Mouse (Mus musculus): ENCODE measurements at regions not wholly inside any gene's neighbourhood (a gene's known extent, or its start where the extent isn't known, plus 50 kb on each side); places are given as distances from the start of the nearest gene placed in this dataset.

DNA sequence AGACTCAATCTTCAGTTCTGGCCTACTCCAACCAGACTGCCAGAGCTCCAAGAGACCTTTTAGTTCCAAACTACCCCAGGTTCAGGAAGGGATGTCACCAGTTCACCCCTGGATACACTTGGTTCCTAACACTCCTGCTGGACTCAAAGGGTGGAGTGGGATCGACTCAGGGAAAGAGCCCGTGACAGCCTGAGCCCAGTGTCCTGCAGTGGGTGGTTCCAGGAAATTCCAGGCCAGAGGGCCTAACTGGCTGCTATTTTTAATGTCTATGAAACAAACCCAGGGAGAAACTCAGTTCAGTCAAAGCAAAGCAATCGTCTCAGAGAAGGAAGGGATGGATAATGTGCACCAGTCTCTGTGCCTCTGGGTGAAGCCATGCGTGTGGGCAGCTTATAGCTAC, 124.3 kb upstream of the Foxa2 start:
- ATAC-seq (replicated peaks; ENCODE audit: poor library complexity, severe bottlenecking), result no peak

DNA sequence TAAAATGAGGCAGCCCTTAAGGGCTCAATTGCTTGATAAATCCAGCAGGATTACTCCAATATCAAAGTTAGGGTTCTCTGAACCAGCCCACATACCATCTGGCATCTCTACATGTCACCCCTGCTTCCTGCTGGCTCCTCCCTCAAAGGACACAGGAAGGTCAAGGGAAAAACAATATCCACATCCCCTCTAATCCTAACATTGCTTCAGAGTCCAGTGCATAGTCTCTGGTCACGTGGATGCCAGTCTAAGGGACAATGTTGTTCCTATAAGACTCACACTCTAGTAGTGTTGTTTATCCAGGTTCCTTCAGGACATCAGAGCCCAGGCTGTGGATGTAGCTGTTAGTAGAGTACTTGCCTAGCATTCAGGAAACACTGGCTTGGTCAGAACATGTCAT, 124.9 kb upstream of the Foxa2 start:
- no peak for ATAC-seq (replicated peaks; ENCODE audit: poor library complexity, severe bottlenecking)

DNA sequence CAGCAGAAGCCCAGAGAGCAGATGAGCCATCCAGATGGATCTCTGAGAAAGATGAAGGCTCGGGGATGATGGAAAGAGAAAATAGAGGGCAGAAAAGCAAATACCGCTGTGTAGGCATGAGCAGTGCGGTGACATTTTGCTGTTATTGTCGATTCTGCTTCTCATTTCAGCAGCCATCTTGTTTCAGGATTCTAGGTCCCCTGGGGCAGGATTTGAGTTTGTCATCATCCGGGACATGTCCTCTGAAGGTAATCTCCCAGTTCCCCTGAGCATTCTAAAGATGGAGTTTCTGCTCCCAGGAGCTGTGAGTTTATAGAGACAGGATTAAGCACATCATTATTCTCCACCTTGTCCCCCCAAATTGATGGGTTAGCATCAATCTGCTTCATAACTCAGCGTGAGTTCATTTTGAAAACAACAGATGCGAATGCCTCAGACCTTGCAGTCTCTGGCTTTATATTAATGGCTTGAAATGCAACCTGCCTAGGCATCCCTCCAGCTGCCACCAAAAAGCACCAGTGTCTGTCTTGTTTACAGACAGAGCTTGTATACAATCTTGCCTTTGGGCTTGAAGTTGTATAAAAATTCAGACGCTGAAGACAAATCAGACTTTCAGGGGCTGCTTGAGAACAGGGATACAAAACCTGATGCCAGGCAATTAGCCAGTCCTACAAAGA, 128.6 kb upstream of the Foxa2 start:
- ATAC-seq (replicated peaks; ENCODE audit: poor library complexity, severe bottlenecking), result no peak

DNA sequence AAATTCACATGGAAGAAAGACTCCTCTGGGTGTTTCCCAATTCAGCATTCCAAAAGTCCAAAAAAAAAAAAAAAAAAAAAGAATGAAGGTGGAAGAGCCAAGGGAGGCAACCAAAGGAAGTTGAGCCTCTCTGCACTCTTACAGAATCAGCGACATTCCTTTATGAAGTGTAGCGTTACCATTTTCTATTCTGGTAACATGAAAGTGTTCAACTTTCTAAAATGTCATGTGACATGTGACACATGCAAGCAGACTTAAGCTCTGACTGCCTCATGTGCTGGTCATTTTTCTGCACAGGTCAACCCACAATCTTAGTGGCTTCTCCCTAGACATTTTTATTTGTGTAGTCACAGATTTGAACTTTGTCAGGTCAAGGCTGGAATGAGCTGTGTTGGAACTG, 133.5 kb upstream of the Foxa2 start:
- no peak for ATAC-seq (replicated peaks; ENCODE audit: poor library complexity, severe bottlenecking)

DNA sequence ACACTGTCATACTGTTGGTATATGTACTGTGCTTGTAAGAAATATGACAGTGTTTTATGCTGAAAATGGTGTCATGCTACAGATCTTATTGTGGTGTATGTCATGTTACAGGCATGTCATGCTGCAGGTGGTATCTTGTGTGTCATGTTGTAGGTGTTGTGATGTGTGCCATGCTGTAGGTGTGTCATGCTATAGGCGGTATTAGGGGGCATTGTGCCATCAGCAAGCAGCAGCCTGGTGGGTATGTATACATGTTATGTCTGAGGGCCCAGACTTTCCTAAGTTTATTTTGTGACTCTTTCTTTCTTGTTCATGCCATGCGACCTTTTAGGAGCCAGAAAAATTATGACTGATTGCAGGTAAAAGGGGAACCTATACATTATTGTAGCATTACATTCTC, 134.7 kb upstream of the Foxa2 start:
- no peak for ATAC-seq (replicated peaks; ENCODE audit: poor library complexity, severe bottlenecking)

DNA sequence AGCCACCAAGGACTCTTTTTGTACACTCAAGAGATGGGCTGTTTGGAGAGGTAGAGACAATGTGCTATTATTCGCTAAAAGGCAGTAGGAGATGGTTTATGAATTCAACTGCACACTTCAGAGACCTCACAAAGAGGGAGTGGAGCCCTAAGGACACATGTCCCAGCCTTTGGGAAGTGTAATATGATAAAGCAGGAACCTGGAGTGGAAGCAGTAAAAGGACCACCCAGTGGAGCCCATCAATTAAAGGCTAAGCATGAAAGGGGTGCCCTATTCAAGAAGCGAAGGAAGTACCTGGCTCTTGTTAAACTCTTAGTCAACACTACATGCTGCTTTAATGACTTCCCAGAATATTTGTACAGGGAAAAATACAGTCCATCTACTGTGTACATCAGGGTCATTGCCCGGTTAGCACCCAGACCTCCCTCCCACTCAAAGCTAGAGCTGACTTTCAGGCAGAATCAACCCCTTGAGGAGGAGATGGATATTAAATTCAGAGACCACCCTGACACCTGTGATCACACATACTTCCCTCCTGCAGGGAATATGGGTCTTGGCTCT, 135.8 kb upstream of the Foxa2 start:
- no peak for ATAC-seq (replicated peaks; ENCODE audit: poor library complexity, severe bottlenecking)

DNA sequence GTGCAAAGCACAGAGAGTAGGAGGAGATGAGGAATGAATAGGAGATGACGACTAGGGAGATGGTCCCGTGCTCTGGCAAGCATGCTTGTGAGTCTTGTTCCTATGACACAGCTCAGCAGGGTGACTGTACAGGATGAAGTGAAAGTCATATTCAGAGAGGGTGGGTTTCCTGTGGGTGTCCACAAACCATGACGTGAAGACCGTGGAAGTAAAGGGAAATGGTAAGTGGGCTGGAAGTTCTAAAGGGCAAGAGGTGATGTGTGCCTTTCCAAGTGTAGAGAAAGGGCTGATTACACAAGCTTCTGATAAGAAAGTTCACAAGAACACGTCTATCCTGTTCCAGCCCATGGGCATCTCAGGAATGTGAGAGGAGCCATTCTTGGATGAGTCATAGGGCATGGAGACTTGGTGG, 138.0 kb upstream of the Foxa2 start:
- ATAC-seq (replicated peaks; ENCODE audit: poor library complexity, severe bottlenecking), result peak; percentile 68

DNA sequence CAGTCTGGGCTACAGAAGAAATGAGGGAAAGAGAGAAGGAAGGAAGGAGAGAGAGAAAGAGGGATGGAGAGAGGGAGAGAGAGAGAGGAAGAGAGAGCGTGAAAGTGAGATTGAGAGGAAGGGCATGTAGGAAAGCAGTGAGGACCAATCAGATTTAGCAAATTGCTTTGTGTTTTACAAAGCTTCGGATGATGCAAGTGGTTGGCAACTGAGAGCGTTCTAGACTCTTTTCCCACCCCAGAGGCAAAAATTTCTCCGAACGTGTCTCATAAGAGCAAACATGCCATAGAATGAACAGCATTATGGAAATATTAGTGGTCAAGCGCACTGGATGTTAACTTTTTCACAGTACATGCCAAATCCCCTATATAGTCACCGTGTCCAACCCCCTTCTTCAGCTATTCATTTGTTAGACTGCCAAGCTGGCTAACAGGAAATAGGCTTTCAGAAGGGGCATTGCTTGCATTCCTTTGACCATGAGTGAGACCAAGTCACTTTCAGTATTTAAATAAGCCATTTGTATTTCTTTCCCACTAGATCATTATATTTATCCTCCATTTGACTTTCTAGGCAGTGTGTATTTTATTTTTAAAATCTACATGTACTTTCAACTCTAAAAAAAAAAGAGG, 139.7 kb upstream of the Foxa2 start:
- ATAC-seq (replicated peaks; ENCODE audit: poor library complexity, severe bottlenecking), result no peak

DNA sequence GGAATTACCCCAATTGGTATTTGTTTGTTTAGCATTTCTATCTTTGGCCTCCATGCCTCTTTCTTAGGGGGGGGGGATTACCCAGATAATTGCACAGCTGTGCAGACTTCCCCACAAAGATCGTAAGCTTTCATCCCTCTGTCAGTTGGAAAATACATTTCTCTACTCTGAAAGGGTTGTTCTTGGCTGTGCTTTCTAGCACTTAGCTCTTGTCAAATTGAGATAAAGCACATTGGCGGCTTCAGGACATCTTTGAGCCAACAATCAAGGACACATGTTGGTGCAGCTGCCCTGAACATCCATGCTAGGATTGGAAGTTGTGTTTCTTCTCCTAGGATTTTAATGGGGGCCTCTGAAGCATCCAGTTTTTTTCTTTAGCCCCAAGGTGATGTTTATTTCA, 142.1 kb upstream of the Foxa2 start:
- ATAC-seq (replicated peaks; ENCODE audit: poor library complexity, severe bottlenecking), result no peak

DNA sequence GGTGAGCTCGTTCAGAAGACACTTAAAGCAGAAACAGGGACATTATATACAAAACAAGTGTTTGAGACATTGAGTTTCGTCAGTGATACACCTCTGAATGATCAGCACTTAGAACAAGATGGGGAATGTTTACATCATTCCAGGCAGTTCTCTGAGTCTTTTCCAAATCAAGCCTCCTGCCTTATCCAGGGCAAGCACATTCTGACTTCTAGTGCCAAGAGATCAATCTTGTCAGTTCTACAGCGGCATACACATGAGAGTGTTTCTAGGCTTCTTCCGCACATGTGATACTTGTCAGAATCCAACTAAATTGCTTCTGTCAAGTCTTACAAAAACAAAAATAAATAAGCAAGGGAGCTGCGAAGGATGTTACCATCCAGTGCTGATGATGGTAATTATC, 142.5 kb upstream of the Foxa2 start:
- no peak for ATAC-seq (replicated peaks; ENCODE audit: poor library complexity, severe bottlenecking)

DNA sequence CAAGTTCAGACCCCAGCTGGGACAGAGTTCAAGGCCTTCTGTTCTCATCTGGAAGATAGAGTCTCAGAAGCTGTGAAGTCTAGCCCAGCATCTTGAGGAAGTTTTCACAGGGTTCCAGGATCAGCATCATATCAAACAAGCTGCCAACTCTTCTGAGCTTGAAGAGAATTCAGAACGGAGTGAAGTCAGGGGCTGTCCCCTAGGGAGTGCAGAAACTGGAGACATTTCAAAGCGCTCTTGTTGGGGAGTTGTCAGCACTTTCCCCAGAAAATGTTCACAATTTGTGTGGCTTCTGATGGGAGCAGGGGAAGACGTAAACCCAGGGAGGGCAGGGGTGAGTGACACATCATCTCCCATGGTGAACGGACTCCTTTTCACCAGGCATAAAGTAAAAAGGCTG, 146.2 kb upstream of the Foxa2 start:
- no peak for ATAC-seq (replicated peaks; ENCODE audit: poor library complexity, severe bottlenecking)

DNA sequence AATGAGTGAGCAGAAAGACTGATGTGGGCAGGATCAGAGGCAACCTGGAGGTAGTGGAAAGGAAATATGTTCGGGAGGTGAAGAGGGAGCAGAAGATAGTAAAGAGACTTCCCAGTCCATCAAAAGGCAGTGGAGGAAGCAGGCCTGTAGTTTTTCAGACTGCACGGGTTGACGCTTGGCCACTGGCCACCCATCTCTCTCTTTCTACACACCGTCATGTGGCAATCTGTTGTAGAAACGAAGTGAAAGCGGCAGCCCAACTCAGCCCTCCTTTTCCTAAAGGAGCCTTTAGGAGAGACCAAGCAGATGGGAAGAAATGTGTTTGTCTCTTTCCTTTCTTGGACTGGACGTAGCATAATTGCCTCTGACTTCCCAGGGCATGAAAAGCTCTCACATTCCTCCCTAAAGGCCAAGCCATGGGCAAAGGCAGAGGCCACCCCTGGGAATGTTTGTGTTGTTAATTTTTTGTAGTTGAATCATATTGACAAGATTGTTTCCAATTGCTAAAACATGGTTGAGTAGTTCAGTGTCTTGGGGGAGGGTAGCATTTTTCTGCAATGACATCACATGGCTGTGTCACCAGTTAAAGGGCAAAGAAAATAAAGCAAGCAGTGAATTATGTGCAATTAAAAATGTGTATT, 150.7 kb upstream of the Foxa2 start:
- no peak for ATAC-seq (replicated peaks; ENCODE audit: poor library complexity, severe bottlenecking)

DNA sequence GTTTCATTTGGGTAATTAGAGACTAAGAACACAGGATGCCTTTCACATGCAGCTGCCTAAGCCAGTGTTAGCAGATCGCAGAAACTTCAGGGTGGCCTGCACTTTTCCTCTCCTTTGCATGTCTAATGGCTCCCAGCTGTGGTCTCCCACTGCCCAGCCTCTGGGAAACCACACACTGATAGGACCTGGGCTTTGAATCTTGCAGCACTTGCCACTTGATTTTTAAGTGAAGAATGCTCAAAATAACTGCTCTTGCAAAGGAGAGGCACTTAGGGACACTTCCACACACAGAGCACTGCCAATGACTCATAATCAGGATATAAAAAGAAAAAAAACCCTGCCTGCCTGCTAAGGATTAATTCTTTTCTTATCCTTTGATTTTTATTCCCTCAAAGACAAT, 159.9 kb upstream of the Foxa2 start:
- ATAC-seq (replicated peaks; ENCODE audit: poor library complexity, severe bottlenecking), result no peak

DNA sequence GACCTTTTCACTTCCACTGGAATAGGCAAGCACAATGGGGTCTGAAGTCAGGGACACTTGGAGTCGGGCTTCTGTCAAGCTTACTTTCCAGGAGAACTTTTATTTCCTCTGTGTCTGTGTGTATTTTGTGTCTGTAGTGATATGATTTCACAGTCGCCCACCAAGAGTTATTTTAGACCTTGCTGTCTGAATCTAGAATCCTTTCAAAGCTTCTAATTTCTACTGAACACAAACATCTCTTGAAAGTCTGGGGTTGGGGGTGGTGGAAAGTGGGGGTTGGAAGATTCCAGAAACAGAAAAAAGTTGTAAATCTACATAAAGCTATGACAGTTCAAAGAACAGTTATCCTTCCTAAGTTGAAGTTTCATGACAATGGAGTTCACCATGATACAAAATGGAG, 164.0 kb upstream of the Foxa2 start:
- no peak for ATAC-seq (replicated peaks; ENCODE audit: poor library complexity, severe bottlenecking)

DNA sequence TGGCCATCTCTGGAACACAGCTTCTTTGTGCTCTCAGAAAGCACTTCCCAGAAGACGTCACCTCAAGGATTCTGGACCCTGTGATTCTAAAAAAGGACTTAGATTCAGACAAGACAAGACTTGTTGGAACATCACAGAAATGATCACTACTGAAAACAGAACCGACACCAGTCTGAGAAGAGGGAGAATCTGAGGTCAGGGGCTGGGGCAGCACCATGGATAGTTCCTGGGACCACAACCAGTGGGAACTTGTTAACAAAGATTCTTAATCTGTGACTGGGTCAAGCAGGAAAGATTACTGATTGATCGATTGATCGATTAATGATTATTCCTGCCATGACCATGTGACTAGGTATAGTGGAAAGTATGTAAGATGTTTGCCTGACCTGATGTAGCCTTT, 170.4 kb upstream of the Foxa2 start:
- no peak for ATAC-seq (replicated peaks; ENCODE audit: poor library complexity, severe bottlenecking)

DNA sequence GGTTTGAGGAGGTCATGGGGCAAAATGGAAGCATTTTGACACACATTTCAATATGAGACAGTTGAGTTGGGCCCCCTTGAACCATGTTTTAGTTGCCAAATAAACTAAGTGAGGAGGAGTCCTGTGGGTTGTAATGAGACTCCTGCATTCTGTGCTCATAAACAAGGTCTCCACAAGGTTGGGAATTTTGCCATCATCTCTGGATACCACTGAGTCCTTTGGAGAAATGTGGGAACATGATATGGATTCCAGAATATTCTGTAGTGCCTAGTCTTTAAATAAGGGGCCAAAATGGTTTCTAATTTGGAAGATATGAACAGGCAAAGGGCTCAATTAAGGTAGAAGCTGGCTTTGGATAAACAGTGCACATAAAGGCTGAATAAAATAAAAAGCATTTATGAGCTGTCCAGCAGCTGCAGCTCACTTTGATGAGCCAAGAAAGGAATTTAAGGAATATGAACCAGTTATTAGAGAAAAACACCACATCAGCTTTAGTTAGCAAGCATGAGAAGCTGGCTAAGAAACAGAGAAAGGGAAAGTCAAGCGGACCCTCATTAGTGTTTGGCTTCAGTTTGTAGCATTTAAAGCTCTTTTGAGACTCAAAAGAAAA, 161.3 kb upstream of the Sstr4 start:
- no peak for ATAC-seq (replicated peaks; ENCODE audit: poor library complexity, severe bottlenecking)

DNA sequence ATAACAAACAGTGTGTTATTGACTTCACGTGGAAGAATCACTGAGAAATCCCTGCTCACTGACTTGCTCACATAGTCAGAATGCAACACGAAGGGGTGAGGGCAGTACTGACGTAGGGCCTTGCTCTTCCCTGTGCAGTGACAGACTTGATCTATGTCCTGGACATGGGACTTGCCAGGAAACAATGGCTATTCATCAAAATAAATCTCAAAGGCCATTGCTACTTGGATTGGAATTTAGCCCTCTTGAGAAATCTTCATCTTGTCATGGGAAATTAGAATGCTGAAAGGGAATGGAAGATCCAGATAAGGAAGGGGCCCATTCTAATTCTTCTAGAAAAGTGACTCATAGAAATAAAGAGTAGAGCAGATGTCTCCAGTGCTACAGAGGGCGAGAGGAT, 158.0 kb upstream of the Sstr4 start:
- no peak for ATAC-seq (replicated peaks; ENCODE audit: poor library complexity, severe bottlenecking)

DNA sequence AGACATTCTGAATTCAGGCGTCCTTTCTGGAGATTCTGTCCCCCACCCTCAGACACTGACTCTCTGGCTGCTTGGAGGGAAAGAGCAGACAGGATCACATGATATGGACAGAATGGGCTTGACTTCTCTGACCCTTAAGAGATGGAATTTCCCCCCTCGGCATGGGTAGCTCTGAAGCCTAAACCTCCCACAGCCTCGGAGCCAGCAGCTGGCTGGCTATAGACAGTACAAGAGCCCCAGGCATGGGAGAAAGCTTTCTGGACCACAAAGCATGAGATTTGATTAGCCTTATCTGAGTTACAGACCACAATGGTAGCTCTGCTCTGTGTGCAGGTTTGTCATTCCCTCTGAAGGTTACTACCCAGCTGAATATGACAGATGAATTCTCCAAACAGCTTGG, 156.1 kb upstream of the Sstr4 start:
- no peak for ATAC-seq (replicated peaks; ENCODE audit: poor library complexity, severe bottlenecking)

DNA sequence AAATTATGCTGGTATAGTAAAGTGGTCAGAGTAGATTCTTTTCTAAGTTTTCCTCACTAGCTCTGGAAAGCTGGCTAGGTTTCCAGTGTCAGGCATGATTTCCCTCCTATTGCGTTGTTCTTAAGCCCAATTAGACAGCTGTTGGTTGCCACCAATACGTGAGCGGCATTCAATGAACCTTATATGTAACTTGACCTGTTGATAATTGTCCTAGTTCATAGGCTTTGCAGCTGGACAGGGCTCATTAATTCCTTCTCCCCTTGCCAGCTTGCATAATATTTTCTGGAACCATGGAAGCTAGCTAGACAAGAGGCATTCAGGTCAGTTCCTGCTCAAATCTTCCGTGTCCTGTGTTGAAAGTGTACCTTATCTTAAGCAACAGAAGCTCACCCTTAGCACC, 152.9 kb upstream of the Sstr4 start:
- ATAC-seq (replicated peaks; ENCODE audit: poor library complexity, severe bottlenecking), result no peak

DNA sequence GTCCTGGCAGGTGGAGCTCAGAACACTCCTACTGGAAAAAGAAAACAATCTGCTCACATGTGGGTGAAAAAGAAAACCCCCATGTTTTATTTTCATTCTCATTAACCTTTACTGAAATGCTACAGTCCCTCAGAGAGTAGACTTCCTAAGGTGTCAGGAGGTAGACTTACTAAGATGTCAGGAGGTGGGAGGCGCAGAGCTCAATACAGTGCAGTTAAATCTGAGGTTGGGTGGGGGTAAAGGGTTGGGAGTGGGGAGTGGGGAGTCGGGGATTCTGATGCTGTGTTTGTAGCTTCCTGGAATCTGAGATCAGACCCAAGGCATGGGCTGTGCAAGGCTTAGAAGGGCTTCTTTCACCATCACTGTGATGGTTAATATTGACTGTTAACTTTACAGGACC, 149.6 kb upstream of the Sstr4 start:
- no peak for ATAC-seq (replicated peaks; ENCODE audit: poor library complexity, severe bottlenecking)

DNA sequence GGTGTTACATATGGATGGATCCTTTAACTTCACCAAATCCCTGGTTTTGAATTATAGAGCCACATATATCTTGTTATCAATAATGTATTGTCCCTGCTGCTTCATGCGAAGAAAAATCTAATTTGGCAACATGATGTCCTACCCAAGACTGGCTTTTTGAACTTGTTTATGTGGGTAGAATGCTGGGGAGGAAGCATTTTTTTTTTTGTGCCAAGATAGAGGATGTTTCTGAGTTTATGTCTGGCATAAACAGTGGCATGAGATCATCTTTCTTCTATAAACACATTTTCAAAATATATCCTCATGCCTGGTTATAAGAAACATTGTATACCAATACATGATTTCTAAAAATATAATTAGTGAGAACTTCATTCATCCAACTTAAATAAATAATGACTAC, 144.2 kb upstream of the Sstr4 start:
- no peak for ATAC-seq (replicated peaks; ENCODE audit: poor library complexity, severe bottlenecking)
